Mouse (Mus musculus) intestine, postnatal 0 days (tissue): ENCODE measurements around the gene Bcam. TPM values are rescaled to one million over a fixed set of nuclear protein-coding genes. Genes with fewer than 3 reads are reported as not detected.

Source experiments
- ATAC-seq: fragments of 200-750 bp; cut with Nextera tagmentation; 2 replicates; pipeline ENCODE4 v1.8.0; 2017; ENCODE audit warnings: mild to moderate bottlenecking, moderate TSS enrichment, moderate library complexity
- H3K27ac ChIP-seq: fragments of 300-500 bp; sonication (generic); 2 replicates; pipeline ENCODE4 v1.5.1; 2014; ENCODE audit warnings: mild to moderate bottlenecking, low read depth, low read length, moderate library complexity
- H3K27me3 ChIP-seq: fragments of 300-500 bp; sonication (generic); replicated peaks from 2 replicates; pipeline ENCODE4 v1.6.1; 2014; ENCODE audit warnings: low read length, mixed read lengths; ENCODE audit not compliant: control insufficient read depth, insufficient read depth
- H3K36me3 ChIP-seq: fragments of 300-500 bp; sonication (generic); 2 replicates; pipeline ENCODE4 v1.6.1; 2014; ENCODE audit warnings: mild to moderate bottlenecking, moderate library complexity; ENCODE audit not compliant: control insufficient read depth, insufficient read depth
- H3K4me1 ChIP-seq: fragments of 300-500 bp; sonication (generic); replicated peaks from 2 replicates; pipeline ENCODE4 v1.6.1; 2014; ENCODE audit warnings: antibody characterized with exemption, low read length, mixed read lengths; ENCODE audit not compliant: control insufficient read depth, insufficient read depth
- H3K4me2 ChIP-seq: fragments of 300-500 bp; sonication (generic); replicated peaks from 2 replicates; pipeline ENCODE4 v1.6.1; 2014; ENCODE audit warnings: low read depth, mild to moderate bottlenecking, moderate library complexity
- H3K4me3 ChIP-seq: fragments of 300-500 bp; sonication (generic); 2 replicates; pipeline ENCODE4 v1.5.1; 2014; ENCODE audit warnings: low read depth, low read length
- H3K9ac ChIP-seq: fragments of 300-500 bp; sonication (generic); 2 replicates; pipeline ENCODE4 v1.6.1; 2014; ENCODE audit warnings: mild to moderate bottlenecking, low read depth, low read length
- H3K9me3 ChIP-seq: fragments of 300-500 bp; sonication (generic); 2 replicates; pipeline ENCODE4 v1.6.1; 2016; ENCODE audit warnings: mixed run types; ENCODE audit not compliant: control insufficient read depth
- CTCF ChIP-seq: sonication (generic); IDR thresholded peaks from 2 replicates; pipeline ENCODE4 v1.5.1; 2016; ENCODE audit warnings: low read depth, mild to moderate bottlenecking, control low read depth, antibody characterized with exemption, moderate library complexity
- WGBS: fragments of 180-500 bp; shearing (Covaris S2); extraction: QIAGEN DNeasy Blood & Tissue Kit; methylation state at CpG from one replicate; pipeline ENCODE4 v1.1.7; 2014; 5-methylcytosine and 5-hydroxymethylcytosine counted together
- polyA plus RNA-seq: library from polyadenylated mRNA; unstranded; fragments of >200 nt; fragmentation: Nextera tagmentation; extraction: Ambion mirVana; gene quantifications from 2 replicates; pipeline ENCODE4 v1.2.1, GENCODE M21; 2015

The Bcam gene
- polyA plus RNA-seq, 1 experiment from 2014 or later, result 36.2 TPM

- Histone ChIP-seq H3K4me2 (no peak overlapping the region), H3K4me1 (no peaks in the 10 kb centered on the region), H3K9ac (no peak overlapping the region), H3K4me3 (no peak overlapping the region), H3K27me3 (no peaks in the 10 kb centered on the region), H3K9me3 (0 out of 2 replicates have a peak, but pooled peaks cover 3% of the 10 kb centered on the region), H3K27ac (no peak overlapping the region), H3K36me3 (no peaks in the 10 kb centered on the region)
- 21% methylated on average over 7 of the region's 7 CpGs for WGBS
- peak; percentile 93 for TF ChIP-seq CTCF
- no peak for ATAC-seq
Observed at GRCm38 (mm10) chr7:19802995-19803394, 32.2 kb upstream of the Bcam start.

GRCm38 (mm10) chr7:19800764-19801163 is 29.9 kb upstream of the Bcam start:
- Histone ChIP-seq H3K9ac (no peak overlapping the region), H3K4me2 (no peak overlapping the region), H3K4me1 (no peaks in the 10 kb centered on the region), H3K9me3 (0 out of 2 replicates have a peak, but pooled peaks cover 3% of the 10 kb centered on the region), H3K27me3 (peaks cover 5% of the 10 kb centered on the region; the same call in 1 of the 2 replicates), H3K27ac (no peak overlapping the region), H3K36me3 (no peaks in the 10 kb centered on the region), H3K4me3 (no peak overlapping the region)
- 21% methylated on average over 2 of the region's 2 CpGs for WGBS
- peak; percentile 93 for TF ChIP-seq CTCF
- no peak for ATAC-seq

- WGBS, result 2% methylated on average over 31 of the region's 32 CpGs
- Histone ChIP-seq H3K9ac (peak within 1 kb of the TSS; percentile 87), H3K27ac (peak within 1 kb of the TSS; percentile 90), H3K9me3 (no peaks in the 10 kb centered on the region), H3K4me1 (0 out of 2 replicates have a peak, but pooled peaks cover 3% of the 10 kb centered on the region), H3K36me3 (no peaks in the 10 kb centered on the region), H3K4me3 (peak within 1 kb of the TSS; percentile 53), H3K4me2 (peak within 1 kb of the TSS; percentile 78), H3K27me3 (peaks cover 5% of the 10 kb centered on the region; the same call in 1 of the 2 replicates)
- peak; percentile 95 for TF ChIP-seq CTCF
- ATAC-seq, result peak; percentile 88
Observed at GRCm38 (mm10) chr7:19796697-19797588, 26.1 kb upstream of the Bcam start, which contains the start of gene Cblc. TSS of gene Cblc (minus strand) at chr7:19796809.

- Histone ChIP-seq H3K4me1 (0 out of 2 replicates have a peak, but pooled peaks cover 3% of the 10 kb centered on the region), H3K27ac (peak overlapping the region; percentile 90), H3K27me3 (peaks cover 5% of the 10 kb centered on the region; the same call in 1 of the 2 replicates), H3K9ac (peak overlapping the region; percentile 87), H3K4me3 (peak overlapping the region; percentile 53), H3K36me3 (no peaks in the 10 kb centered on the region), H3K4me2 (peak overlapping the region; percentile 78), H3K9me3 (no peaks in the 10 kb centered on the region)
- no peak for TF ChIP-seq CTCF
- whole genome bisulfite sequencing, result 10% methylated on average over 18 of the region's 18 CpGs
- ATAC-seq, result peak; percentile 5; the same call in 1 of the 2 replicates
Observed at GRCm38 (mm10) chr7:19796254-19796653, 25.4 kb upstream of the Bcam start.

GRCm38 (mm10) chr7:19795236-19795635 is 24.4 kb upstream of the Bcam start:
- Histone ChIP-seq H3K4me3 (no peak overlapping the region), H3K4me2 (peak overlapping the region; percentile 6; the same call in 1 of the 2 replicates), H3K27me3 (peaks cover 5% of the 10 kb centered on the region; the same call in 1 of the 2 replicates), H3K9me3 (no peaks in the 10 kb centered on the region), H3K27ac (peak overlapping the region; percentile 17; the same call in 1 of the 2 replicates), H3K9ac (no peak overlapping the region), H3K4me1 (0 out of 2 replicates have a peak, but pooled peaks cover 3% of the 10 kb centered on the region), H3K36me3 (no peaks in the 10 kb centered on the region)
- 51% methylated on average over 2 of the region's 2 CpGs for WGBS
- ATAC-seq, result no peak
- TF ChIP-seq CTCF, result no peak
